Mouse (Mus musculus) heart, embryonic 12.5 days (tissue): ENCODE data around the gene Rims1. TPM values are rescaled to one million over a fixed set of nuclear protein-coding genes. Genes with fewer than 3 reads are reported as not detected.

Experiments used
- ATAC-seq: fragments of 200-750 bp; cut with Nextera tagmentation; 2 replicates; pipeline ENCODE4 v1.8.0; 2017; ENCODE audit warnings: moderate TSS enrichment, moderate library complexity; ENCODE audit not compliant: insufficient number of reproducible peaks, low FRiP score
- H3K27ac ChIP-seq: fragments of 300-500 bp; sonication (generic); 2 replicates; pipeline ENCODE4 v1.5.1; 2016; ENCODE audit warnings: mild to moderate bottlenecking, moderate library complexity; ENCODE audit not compliant: poor library complexity, severe bottlenecking
- H3K27me3 ChIP-seq: fragments of 300-500 bp; sonication (generic); replicated peaks from 2 replicates; pipeline ENCODE4 v1.6.1; 2016; ENCODE audit warnings: mild to moderate bottlenecking, moderate library complexity
- H3K36me3 ChIP-seq: fragments of 300-500 bp; sonication (generic); 2 replicates; pipeline ENCODE4 v1.6.1; 2016; ENCODE audit warnings: mild to moderate bottlenecking, moderate library complexity
- H3K4me1 ChIP-seq: fragments of 300-500 bp; sonication (generic); replicated peaks from 2 replicates; pipeline ENCODE4 v1.6.1; 2016; ENCODE audit warnings: mild to moderate bottlenecking
- H3K4me2 ChIP-seq: fragments of 300-500 bp; sonication (generic); 2 replicates; pipeline ENCODE4 v1.6.1; 2016; ENCODE audit warnings: mild to moderate bottlenecking, moderate library complexity
- H3K4me3 ChIP-seq: fragments of 300-500 bp; sonication (generic); 2 replicates; pipeline ENCODE4 v1.5.1; 2016; ENCODE audit warnings: mild to moderate bottlenecking
- H3K9ac ChIP-seq: fragments of 300-500 bp; sonication (generic); 2 replicates; pipeline ENCODE4 v1.6.1; 2016; ENCODE audit warnings: mild to moderate bottlenecking, moderate library complexity
- H3K9me3 ChIP-seq: fragments of 300-500 bp; sonication (generic); replicated peaks from 2 replicates; pipeline ENCODE4 v1.6.1; 2016; ENCODE audit warnings: mild to moderate bottlenecking, moderate library complexity
- WGBS: fragments of 180-500 bp; shearing (Covaris S2); methylation state at CpG from one replicate; pipeline ENCODE4 v1.1.7; 2016; 5-methylcytosine and 5-hydroxymethylcytosine counted together
- polyA plus RNA-seq: library from polyadenylated mRNA; unstranded; fragments of >200 nt; fragmentation: Nextera tagmentation; extraction: Ambion mirVana; gene quantifications from 2 replicates; pipeline ENCODE4 v1.2.1, GENCODE M21; 2016

Rims1 gene
- polyA plus RNA-seq, 1 experiment from 2014 or later: 1.8 TPM

DNA sequence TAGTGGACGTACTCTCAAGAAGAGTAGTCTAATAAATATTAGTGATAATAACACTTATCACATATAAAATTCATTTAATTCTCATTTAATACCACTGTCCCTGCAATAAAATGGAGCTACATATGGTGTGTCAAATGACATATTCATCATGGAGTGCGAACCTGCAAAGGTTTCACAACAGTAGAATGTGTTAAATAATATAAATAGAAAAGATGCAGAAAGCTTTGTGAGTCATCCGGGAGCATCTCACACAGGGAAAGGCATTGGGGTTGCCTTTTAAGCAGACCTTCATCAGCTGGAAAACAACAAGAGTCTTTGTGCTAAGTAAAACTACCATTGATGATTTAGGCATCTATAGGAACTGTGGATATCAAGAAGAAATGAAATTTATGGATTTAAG is 220.2 kb downstream of the Rims1 start:
- Histone ChIP-seq H3K9ac (no peak overlapping the region), H3K36me3 (no peaks in the 10 kb centered on the region), H3K27me3 (no peaks in the 10 kb centered on the region), H3K27ac (no peak overlapping the region), H3K4me3 (no peak overlapping the region), H3K4me1 (no peaks in the 10 kb centered on the region), H3K4me2 (no peak overlapping the region), H3K9me3 (no peaks in the 10 kb centered on the region)
- WGBS: 66% methylated on average over 3 of the region's 3 CpGs
- no peak for ATAC-seq

GRCm38 (mm10) chr1:22579470-22579869 is 226.3 kb downstream of the Rims1 start:
- WGBS: 46% methylated on average over 3 of the region's 3 CpGs
- H3K4me2 ChIP-seq: no peak overlapping the region
- no peaks in the 10 kb centered on the region for H3K36me3 ChIP-seq
- ATAC-seq: no peak
- H3K4me3 ChIP-seq: no peak overlapping the region
- H3K4me1 ChIP-seq: no peaks in the 10 kb centered on the region
- H3K9me3 ChIP-seq: no peaks in the 10 kb centered on the region
- H3K27ac ChIP-seq: no peak overlapping the region
- no peak overlapping the region for H3K9ac ChIP-seq
- no peaks in the 10 kb centered on the region for H3K27me3 ChIP-seq

DNA sequence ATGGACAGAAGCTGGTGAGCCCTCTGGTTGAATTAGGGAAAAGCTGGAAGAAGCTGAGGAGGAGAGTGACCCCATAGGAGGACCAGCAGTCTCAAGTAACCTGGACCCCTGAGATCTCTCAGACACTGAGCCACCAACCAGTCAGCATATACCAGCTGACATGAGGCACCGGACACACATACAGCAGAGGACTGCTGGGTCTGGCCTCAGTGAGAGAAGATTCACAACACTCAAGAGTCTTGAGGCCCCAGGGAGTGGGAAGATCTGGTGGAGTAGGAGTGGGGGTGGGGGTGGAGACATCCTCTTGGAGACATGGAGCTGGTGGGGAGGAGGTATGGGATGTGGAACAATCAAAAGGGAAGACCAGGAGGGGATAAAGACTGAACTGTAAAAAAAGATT is 233.1 kb downstream of the Rims1 start:
- no peak for ATAC-seq
- Histone ChIP-seq H3K27ac (no peak overlapping the region), H3K9ac (no peak overlapping the region), H3K27me3 (no peaks in the 10 kb centered on the region), H3K4me1 (no peaks in the 10 kb centered on the region), H3K36me3 (no peaks in the 10 kb centered on the region), H3K9me3 (no peaks in the 10 kb centered on the region), H3K4me2 (no peak overlapping the region), H3K4me3 (no peak overlapping the region)
- WGBS: 64% methylated on average over 1 of the region's 1 CpGs

DNA sequence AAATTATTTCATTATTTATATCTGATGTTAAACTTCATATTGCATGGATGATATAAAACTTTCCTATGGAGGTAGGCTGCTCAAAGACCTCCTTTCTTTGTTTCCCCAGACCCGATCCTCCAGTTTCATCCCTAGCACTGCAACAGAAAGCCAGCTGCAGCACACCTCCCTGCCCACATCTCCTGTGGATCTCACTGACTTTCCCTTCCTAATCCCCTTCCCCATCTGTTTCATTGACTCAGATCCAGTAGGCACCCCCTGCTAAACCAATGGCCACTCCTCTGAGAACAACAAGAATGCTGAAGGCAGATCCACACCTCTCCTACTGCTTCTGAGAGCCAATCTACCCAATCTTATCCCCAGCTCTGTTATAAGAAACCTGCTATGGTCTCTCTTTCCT is 259.5 kb downstream of the Rims1 start:
- Histone ChIP-seq H3K4me2 (no peak overlapping the region), H3K36me3 (no peaks in the 10 kb centered on the region), H3K4me1 (no peaks in the 10 kb centered on the region), H3K27ac (no peak overlapping the region), H3K9me3 (no peaks in the 10 kb centered on the region), H3K9ac (no peak overlapping the region), H3K4me3 (no peak overlapping the region), H3K27me3 (no peaks in the 10 kb centered on the region)
- WGBS: 71% methylated on average over 1 of the region's 1 CpGs
- no peak for ATAC-seq

- no peak overlapping the region for H3K9ac ChIP-seq
- H3K9me3 ChIP-seq: no peaks in the 10 kb centered on the region
- H3K4me1 ChIP-seq: 0 out of 2 replicates have a peak, but pooled peaks cover 4% of the 10 kb centered on the region
- WGBS: 65% methylated on average over 7 of the region's 7 CpGs
- H3K27me3 ChIP-seq: peaks cover 37% of the 10 kb centered on the region
- ATAC-seq: no peak
- no peaks in the 10 kb centered on the region for H3K36me3 ChIP-seq
- H3K4me3 ChIP-seq: no peak overlapping the region
- H3K27ac ChIP-seq: no peak overlapping the region
- H3K4me2 ChIP-seq: no peak overlapping the region
These were observed 267.7 kb downstream of the Rims1 start for GRCm38 (mm10) chr1:22538129-22538528.

GRCm38 (mm10) chr1:22536776-22537175 is 269.0 kb downstream of the Rims1 start:
- Histone ChIP-seq H3K9ac (no peak overlapping the region), H3K4me2 (no peak overlapping the region), H3K4me1 (0 out of 2 replicates have a peak, but pooled peaks cover 7% of the 10 kb centered on the region), H3K36me3 (no peaks in the 10 kb centered on the region), H3K27ac (no peak overlapping the region), H3K27me3 (peaks cover 44% of the 10 kb centered on the region), H3K4me3 (no peak overlapping the region), H3K9me3 (no peaks in the 10 kb centered on the region)
- 88% methylated on average over 2 of the region's 2 CpGs for WGBS
- no peak for ATAC-seq

- 0 out of 2 replicates have a peak, but pooled peaks cover 7% of the 10 kb centered on the region for H3K4me1 ChIP-seq
- no peak for ATAC-seq
- no peaks in the 10 kb centered on the region for H3K36me3 ChIP-seq
- H3K4me3 ChIP-seq: no peak overlapping the region
- no peak overlapping the region for H3K4me2 ChIP-seq
- 52% methylated on average over 4 of the region's 4 CpGs for WGBS
- peaks cover 52% of the 10 kb centered on the region for H3K27me3 ChIP-seq
- H3K9ac ChIP-seq: no peak overlapping the region
- no peak overlapping the region for H3K27ac ChIP-seq
- H3K9me3 ChIP-seq: no peaks in the 10 kb centered on the region
These were observed 270.7 kb downstream of the Rims1 start for GRCm38 (mm10) chr1:22535049-22535448.

DNA sequence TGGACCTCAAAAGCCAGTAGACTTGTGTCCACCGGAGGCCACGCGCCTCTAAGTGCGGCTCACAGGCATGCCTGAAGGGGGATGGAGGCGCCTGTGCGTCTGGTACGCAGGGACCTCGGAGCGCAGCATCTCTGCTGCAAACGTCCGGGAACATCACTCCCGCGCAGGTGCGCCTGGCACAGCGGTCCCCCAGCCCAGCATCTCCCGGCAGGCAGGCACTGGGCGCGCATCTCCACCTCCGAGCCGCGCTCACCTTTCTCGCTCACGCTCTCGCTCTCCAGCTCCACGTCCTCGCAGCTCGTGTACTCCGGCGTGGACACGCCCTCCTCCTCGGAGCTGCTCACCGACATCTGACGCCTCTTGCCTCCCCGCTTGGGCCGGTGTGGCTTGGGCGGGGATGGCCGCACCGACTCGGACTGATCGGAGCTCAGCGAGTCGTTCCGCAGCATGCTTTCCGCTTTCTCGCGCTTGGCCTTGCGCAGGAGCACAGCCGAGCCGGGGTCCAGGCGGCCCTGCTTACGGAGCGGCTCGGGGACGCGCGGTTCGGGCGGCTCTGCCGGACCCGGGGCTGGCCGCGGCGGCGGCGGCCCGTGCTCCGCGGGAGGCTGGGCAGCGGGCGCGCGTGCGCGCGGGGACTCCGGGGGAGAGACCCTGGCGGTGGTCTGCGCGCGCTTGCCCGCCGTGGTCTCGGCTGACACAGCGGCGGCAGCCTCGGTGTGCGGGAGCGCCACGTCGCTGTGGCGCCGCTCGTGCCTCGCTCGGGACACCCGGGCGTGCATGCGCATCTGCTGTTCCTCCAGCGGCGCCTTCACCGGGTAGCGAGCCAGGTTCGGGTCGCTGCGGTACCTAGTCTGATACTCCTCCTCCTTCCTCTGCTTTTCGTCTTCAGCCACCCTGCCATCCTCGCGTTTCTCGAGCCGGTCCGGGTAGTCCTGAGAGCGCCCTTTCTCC is 272.4 kb downstream of the Rims1 start:
- Histone ChIP-seq H3K4me1 (0 out of 2 replicates have a peak, but pooled peaks cover 7% of the 10 kb centered on the region), H3K9ac (peak overlapping the region; percentile 66), H3K9me3 (no peaks in the 10 kb centered on the region), H3K4me3 (peak overlapping the region; percentile 86), H3K27ac (no peak overlapping the region), H3K4me2 (peak overlapping the region; percentile 96), H3K27me3 (peaks cover 52% of the 10 kb centered on the region), H3K36me3 (no peaks in the 10 kb centered on the region)
- under 1% methylated on average over 109 of the region's 112 CpGs for WGBS
- ATAC-seq: peak; percentile 67

GRCm38 (mm10) chr1:22515103-22515502 is 290.7 kb downstream of the Rims1 start:
- Histone ChIP-seq H3K27me3 (no peaks in the 10 kb centered on the region), H3K4me2 (no peak overlapping the region), H3K9me3 (no peaks in the 10 kb centered on the region), H3K4me3 (no peak overlapping the region), H3K4me1 (no peaks in the 10 kb centered on the region), H3K27ac (no peak overlapping the region), H3K36me3 (no peaks in the 10 kb centered on the region), H3K9ac (no peak overlapping the region)
- 83% methylated on average over 4 of the region's 4 CpGs for WGBS
- ATAC-seq: no peak

DNA sequence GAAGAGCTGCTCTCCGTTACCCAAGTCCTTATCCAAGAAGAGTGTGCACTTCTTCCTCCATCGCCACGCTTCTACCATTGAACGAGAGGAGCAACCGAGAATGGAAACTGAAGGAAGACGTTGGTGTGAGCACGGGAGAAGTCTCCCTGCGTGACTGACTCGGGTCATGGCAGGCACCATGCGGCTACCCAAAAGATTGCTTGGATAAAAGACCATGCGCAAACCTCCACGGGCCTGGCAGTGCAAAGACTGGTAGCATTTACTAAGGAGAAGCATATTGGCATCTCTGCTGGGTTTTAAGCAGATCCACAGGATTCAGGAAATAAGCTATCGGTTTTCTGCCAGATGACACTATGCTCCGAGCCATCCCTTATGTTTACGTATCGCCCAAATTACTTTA is 293.4 kb downstream of the Rims1 start:
- no peak for ATAC-seq
- WGBS: 83% methylated on average over 16 of the region's 16 CpGs
- Histone ChIP-seq H3K4me2 (no peak overlapping the region), H3K4me3 (no peak overlapping the region), H3K4me1 (no peaks in the 10 kb centered on the region), H3K27ac (no peak overlapping the region), H3K27me3 (no peaks in the 10 kb centered on the region), H3K9me3 (no peaks in the 10 kb centered on the region), H3K9ac (no peak overlapping the region), H3K36me3 (no peaks in the 10 kb centered on the region)

- H3K27ac ChIP-seq: no peak overlapping the region
- H3K27me3 ChIP-seq: no peaks in the 10 kb centered on the region
- no peak for ATAC-seq
- H3K36me3 ChIP-seq: no peaks in the 10 kb centered on the region
- no peak overlapping the region for H3K4me3 ChIP-seq
- no peak overlapping the region for H3K9ac ChIP-seq
- H3K4me2 ChIP-seq: no peak overlapping the region
- H3K9me3 ChIP-seq: no peaks in the 10 kb centered on the region
- H3K4me1 ChIP-seq: no peaks in the 10 kb centered on the region
- WGBS: 79% methylated on average over 9 of the region's 9 CpGs
These were observed 294.2 kb downstream of the Rims1 start for GRCm38 (mm10) chr1:22511614-22512013.
